Mouse (Mus musculus) neural tube, embryonic 13.5 days (tissue): Measurements from ENCODE around the gene Yeats2. TPM values are rescaled to one million over a fixed set of nuclear protein-coding genes. Genes with fewer than 3 reads are reported as not detected.
"Not testable (repeated sequence)": the region's sequence is repeated elsewhere in the genome, so short reads cannot be mapped to it uniquely, and the experiment has no call there.

Source experiments
- ATAC-seq: fragments of 200-750 bp; cut with Nextera tagmentation; 2 replicates; pipeline ENCODE4 v1.8.0; 2017; ENCODE audit warnings: low read depth, mild to moderate bottlenecking, moderate TSS enrichment, moderate library complexity
- H3K27ac ChIP-seq: fragments of 300-500 bp; sonication (generic); replicated peaks from 2 replicates; pipeline ENCODE4 v1.5.1; 2015; ENCODE audit warnings: moderate library complexity, mild to moderate bottlenecking, inconsistent platforms
- H3K27me3 ChIP-seq: fragments of 300-500 bp; sonication (generic); 2 replicates; pipeline ENCODE4 v1.6.1; 2015; ENCODE audit warnings: mild to moderate bottlenecking, inconsistent platforms
- H3K36me3 ChIP-seq: fragments of 300-500 bp; sonication (generic); 2 replicates; pipeline ENCODE4 v1.6.1; 2015; ENCODE audit warnings: mild to moderate bottlenecking, inconsistent platforms
- H3K4me1 ChIP-seq: fragments of 300-500 bp; sonication (generic); replicated peaks from 2 replicates; pipeline ENCODE4 v1.6.1; 2015; ENCODE audit warnings: inconsistent platforms
- H3K4me2 ChIP-seq: fragments of 300-500 bp; sonication (generic); 2 replicates; pipeline ENCODE4 v1.6.1; 2015; ENCODE audit warnings: inconsistent platforms, mild to moderate bottlenecking, moderate library complexity
- H3K4me3 ChIP-seq: fragments of 300-500 bp; sonication (generic); 2 replicates; pipeline ENCODE4 v1.5.1; 2015; ENCODE audit warnings: mild to moderate bottlenecking, inconsistent platforms
- H3K9ac ChIP-seq: fragments of 300-500 bp; sonication (generic); 2 replicates; pipeline ENCODE4 v1.6.1; 2015; ENCODE audit warnings: moderate library complexity, mild to moderate bottlenecking, inconsistent platforms
- H3K9me3 ChIP-seq: fragments of 300-500 bp; sonication (generic); 2 replicates; pipeline ENCODE4 v1.6.1; 2016; ENCODE audit warnings: inconsistent platforms
- WGBS: fragments of 180-500 bp; shearing (Covaris S2); methylation state at CpG from one replicate; pipeline ENCODE4 v1.1.7; 2015; 5-methylcytosine and 5-hydroxymethylcytosine counted together
- polyA plus RNA-seq: library from polyadenylated mRNA; unstranded; fragments of >200 nt; fragmentation: Nextera tagmentation; extraction: Ambion mirVana; gene quantifications from 2 replicates; pipeline ENCODE4 v1.2.1, GENCODE M21; 2015

The Yeats2 gene
- 24.5 and 25.7 TPM in 2 replicates for polyA plus RNA-seq

DNA sequence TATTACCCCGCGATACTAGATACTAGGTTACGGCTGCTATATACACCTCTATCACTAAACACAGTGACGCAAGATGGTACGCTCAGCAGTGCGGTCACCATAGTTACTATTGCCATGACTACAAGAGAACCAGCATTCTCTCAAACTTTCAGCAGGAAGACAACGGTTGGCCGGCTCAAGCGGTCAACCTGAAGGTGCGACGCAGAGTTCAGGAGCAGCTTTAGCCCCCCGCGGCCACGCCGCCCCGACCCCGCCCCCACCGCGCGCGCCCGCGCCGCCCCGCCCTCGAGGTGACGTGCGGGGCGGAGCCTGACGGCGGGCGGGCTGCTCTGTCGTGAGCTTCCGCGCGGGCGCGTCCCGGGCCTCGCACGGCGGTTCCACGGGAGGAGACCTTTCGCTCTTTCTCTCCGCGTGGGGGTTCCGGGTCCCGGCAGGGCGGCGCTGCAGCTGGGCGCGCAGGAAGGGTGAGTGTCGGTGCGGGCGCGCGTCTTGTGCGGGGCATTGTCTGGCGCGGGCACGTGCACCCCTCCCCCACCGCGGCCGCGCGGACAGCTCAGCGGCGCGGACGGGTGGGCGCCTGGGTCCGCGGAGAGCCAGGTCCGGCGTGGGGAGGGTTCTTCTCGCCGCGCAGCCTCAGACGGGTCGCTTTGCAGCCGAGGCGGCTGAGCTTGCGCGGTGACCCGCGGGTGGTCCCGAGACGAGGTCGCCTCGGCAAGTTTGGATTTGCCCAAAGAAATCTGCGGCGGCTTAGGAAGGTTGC, at the start of gene Yeats2:
Gene Yeats2, plus strand, starts transcription at position 292 of the 760 bp plus-strand sequence.
- Histone ChIP-seq H3K4me2 (peak within 1 kb of the TSS; percentile 67), H3K9ac (peak within 1 kb of the TSS; percentile 86), H3K4me1 (peaks cover 22% of the 10 kb centered on the region), H3K4me3 (peak within 1 kb of the TSS; percentile 73), H3K27me3 (no peaks in the 10 kb centered on the region), H3K27ac (peak within 1 kb of the TSS; percentile 97), H3K36me3 (0 out of 2 replicates have a peak, but pooled peaks cover 7% of the 10 kb centered on the region), H3K9me3 (no peaks in the 10 kb centered on the region)
- ATAC-seq, result peak; percentile 97
- WGBS, result under 1% methylated on average over 87 of the region's 92 CpGs

DNA sequence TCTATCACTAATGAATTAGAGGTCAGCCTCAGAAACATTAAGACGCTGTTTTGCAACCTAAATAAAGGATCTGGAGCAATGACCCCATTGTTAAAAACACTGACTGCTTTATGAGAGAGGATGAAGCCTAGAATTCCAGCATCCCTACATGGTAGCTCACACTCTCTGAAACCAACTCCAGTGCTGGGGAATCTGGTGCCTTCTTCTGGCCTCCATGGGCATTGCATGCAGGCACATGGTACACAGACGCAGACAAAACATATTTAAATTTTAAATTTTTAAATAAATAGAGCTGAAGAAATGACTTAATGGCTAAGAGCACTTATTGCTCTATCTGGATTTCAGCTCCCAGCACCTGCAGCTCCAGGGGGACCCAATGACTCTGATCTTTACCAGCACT, 44.9 kb upstream of the Yeats2 start:
- ATAC-seq, result no peak
- H3K27ac ChIP-seq, result no peak overlapping the region
- H3K4me1 ChIP-seq, result peaks cover 17% of the 10 kb centered on the region
- no peak overlapping the region for H3K9ac ChIP-seq
- H3K4me3 ChIP-seq, result no peak overlapping the region
- H3K4me2 ChIP-seq, result no peak overlapping the region
- no peaks in the 10 kb centered on the region for H3K9me3 ChIP-seq
- H3K36me3 ChIP-seq, result peaks cover 7% of the 10 kb centered on the region
- 77% methylated on average over 2 of the region's 2 CpGs for WGBS
- H3K27me3 ChIP-seq, result no peaks in the 10 kb centered on the region

DNA sequence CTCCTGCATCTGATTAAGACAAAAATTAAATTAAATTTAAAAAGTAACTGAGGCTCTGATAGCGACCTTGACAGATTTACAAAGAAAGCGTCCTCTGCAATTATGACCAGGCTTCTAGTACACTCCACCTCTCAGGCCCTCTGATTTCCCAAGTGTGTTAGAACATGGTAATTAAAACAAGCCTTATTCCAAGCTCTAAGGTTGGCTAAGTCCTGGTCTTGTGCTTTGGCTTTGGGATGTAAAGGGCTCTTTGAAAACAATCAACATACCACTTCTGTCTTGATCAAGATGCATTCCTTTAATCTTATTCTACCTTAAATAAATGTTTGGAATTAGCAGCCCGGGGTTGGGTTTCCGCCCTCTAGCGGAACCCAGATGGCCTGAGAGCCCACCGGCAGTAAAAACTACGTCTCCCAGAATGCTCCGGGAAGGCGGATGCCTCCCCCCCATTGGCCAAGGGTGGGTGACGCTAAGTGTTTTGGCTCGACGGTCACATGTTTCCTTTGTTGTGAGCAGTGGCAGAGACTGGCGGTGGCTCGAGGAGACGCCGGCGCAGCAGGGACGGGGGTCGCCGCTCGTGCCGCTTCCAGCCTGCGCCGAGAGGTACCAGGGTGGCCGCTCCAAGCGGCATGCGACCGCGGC, 43.7 kb upstream of the Yeats2 start, which contains the start of gene Klhl24:
Gene Klhl24, plus strand, starts transcription at position 474 of the 642 bp plus-strand sequence.
- Histone ChIP-seq H3K27me3 (no peaks in the 10 kb centered on the region), H3K27ac (peak within 1 kb of the TSS; percentile 99), H3K4me3 (peak within 1 kb of the TSS; percentile 88), H3K9me3 (no peaks in the 10 kb centered on the region), H3K36me3 (peaks cover 7% of the 10 kb centered on the region), H3K4me1 (peaks cover 17% of the 10 kb centered on the region), H3K4me2 (peak within 1 kb of the TSS; percentile 62), H3K9ac (peak within 1 kb of the TSS; percentile 99)
- WGBS, result under 1% methylated on average over 29 of the region's 29 CpGs
- ATAC-seq, result peak; percentile 98

DNA sequence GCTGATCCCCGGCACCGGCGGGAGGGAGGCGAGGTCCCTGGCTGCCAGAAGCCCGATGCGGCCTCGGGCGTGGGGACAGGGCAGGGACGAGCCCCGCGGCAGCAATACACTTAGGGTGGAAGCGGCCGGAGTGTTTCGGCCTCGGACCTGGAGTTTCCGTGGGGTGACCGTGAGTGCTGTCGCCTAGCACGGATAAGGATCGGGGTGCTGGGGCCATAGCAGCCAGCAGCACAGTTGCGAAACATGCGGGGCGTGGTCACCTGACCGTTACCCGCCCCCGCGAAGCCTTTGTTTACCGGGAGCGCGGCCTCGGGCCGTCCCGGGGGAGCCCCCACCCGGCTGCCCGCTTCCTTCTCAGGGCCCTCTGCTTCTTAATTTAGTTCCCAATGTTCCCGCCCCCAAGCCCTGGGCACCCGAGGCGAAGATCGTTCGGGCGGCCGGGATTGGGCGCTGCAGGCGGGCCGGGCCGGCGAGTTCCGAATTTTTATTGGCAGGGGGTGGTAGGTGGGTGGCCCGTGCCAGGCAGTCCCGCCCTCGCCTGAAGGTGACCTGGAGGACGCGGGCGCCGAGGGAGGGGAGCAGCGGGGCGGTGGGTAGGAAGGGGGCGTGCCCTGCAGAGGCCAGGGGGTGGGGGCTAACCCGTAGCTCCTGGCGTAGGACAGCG, 43.0 kb upstream of the Yeats2 start:
- H3K27me3 ChIP-seq, result no peaks in the 10 kb centered on the region
- ATAC-seq, result peak; percentile 85
- peaks cover 13% of the 10 kb centered on the region for H3K36me3 ChIP-seq
- WGBS, result under 1% methylated on average over 61 of the region's 61 CpGs
- H3K4me2 ChIP-seq, result peak overlapping the region; percentile 62
- peak overlapping the region; percentile 99 for H3K27ac ChIP-seq
- H3K4me1 ChIP-seq, result peaks cover 17% of the 10 kb centered on the region
- peak overlapping the region; percentile 99 for H3K9ac ChIP-seq
- H3K4me3 ChIP-seq, result peak overlapping the region; percentile 88
- H3K9me3 ChIP-seq, result no peaks in the 10 kb centered on the region; the same call in 1 of the 2 replicates

DNA sequence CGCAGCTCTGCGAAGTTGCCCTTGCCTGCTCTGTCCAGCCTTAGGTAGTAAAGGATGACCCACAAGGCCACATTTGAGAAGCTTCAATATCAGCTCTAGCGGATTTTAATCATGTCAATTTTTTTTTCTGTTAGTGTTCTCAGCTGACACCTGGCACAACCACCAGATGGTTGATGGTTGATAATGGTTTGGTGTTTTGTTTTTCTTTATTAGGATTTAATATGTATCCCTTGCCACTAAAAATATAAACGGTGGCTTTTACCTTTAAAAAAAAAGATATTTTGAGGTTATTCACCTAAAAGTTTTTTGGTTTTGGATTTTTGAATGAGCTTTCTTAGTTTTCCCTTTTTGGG, 42.5 kb upstream of the Yeats2 start:
- Histone ChIP-seq H3K9me3 (peaks cover 3% of the 10 kb centered on the region), H3K27me3 (no peaks in the 10 kb centered on the region), H3K9ac (peak overlapping the region; percentile 99), H3K36me3 (peaks cover 17% of the 10 kb centered on the region), H3K4me1 (peaks cover 17% of the 10 kb centered on the region), H3K27ac (peak overlapping the region; percentile 99), H3K4me2 (peak overlapping the region; percentile 62), H3K4me3 (peak overlapping the region; percentile 88)
- ATAC-seq, result no peak
- WGBS, result 6% methylated on average over 4 of the region's 4 CpGs

DNA sequence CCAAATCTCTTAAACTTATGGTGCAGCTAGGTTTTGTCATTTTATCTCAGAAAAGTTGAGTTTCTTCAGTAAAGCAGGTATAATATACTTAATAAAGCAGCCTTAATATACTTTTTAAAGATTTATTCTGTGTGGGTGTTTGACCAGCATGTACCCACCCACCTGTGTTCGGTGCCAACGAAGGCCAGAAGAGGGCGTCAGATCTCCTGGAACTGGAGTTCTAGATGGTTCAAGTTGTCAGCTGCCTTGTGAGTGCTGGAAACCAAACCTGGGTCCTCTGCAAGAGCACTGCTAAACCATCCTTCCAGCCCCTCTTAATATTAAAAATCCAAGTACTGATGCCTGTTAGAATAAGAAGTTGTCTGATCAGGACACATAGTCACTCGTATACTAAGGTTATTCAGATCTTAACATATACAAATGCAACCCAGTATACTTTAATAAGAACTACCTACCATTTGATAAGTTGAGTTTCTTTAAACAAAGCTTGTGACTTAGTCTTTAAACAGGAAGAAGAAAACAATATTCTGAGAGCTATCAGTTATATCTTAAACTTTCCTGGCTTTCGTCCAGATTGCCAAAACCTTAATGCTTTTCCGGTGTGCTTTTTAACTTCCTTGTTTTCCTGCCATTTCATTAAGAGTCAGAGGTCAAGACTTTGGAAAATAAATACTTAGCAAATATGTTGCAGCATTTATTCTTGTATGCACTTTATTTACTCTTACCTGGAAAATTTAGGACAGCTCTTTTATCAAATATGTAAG, 41.8 kb upstream of the Yeats2 start:
- WGBS, result 95% methylated on average over 6 of the region's 6 CpGs
- Histone ChIP-seq H3K27me3 (no peaks in the 10 kb centered on the region), H3K4me2 (peak overlapping the region; percentile 62), H3K9ac (no peak overlapping the region), H3K36me3 (peaks cover 24% of the 10 kb centered on the region), H3K4me3 (peak overlapping the region; percentile 88), H3K9me3 (peaks cover 10% of the 10 kb centered on the region), H3K27ac (no peak overlapping the region), H3K4me1 (peaks cover 17% of the 10 kb centered on the region)
- no peak for ATAC-seq

DNA sequence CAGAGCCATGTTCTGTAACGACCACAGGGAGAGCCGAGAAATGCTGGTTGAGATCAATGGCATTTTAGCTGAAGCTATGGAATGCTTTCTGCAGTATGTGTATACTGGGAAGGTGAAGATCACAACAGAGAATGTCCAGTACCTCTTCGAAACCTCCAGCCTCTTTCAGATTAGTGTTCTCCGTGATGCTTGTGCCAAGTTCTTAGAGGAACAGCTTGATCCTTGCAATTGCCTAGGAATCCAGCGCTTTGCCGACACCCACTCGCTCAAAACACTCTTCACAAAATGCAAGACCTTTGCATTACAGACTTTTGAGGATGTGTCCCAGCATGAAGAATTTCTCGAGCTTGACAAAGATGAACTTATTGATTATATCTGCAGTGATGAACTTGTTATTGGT, 33.9 kb upstream of the Yeats2 start:
- H3K4me3 ChIP-seq, result no peak overlapping the region
- no peak overlapping the region for H3K4me2 ChIP-seq
- WGBS, result 96% methylated on average over 8 of the region's 8 CpGs
- H3K27ac ChIP-seq, result no peak overlapping the region
- peaks cover 24% of the 10 kb centered on the region for H3K4me1 ChIP-seq
- H3K9me3 ChIP-seq, result peaks cover 13% of the 10 kb centered on the region
- no peak overlapping the region for H3K9ac ChIP-seq
- peaks cover 86% of the 10 kb centered on the region for H3K36me3 ChIP-seq
- no peak for ATAC-seq
- H3K27me3 ChIP-seq, result no peaks in the 10 kb centered on the region

DNA sequence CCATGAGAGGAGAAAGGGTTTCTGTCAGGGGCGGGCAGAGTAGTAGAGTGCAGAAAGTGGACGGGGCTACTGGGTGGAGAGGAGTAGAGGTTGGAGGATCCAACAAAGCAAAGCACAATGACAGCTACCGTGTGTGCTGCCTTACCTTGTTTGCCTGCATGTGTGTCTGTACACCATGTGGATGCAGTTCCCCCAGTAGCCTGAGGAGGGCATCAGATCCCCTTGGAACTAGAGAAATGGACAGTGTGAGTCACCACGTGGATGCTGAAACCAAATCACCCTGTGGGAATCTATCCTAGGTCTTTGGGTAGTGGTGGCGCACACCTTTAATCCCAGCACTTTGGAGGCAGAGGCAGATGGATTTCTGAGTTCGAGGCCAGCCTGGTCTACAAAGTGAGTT, 31.9 kb upstream of the Yeats2 start:
- H3K9me3 ChIP-seq, result peaks cover 3% of the 10 kb centered on the region
- no peak overlapping the region for H3K9ac ChIP-seq
- H3K36me3 ChIP-seq, result peaks cover 84% of the 10 kb centered on the region
- H3K27ac ChIP-seq, result no peak overlapping the region
- H3K27me3 ChIP-seq, result no peaks in the 10 kb centered on the region
- H3K4me3 ChIP-seq, result no peak overlapping the region
- no peak for ATAC-seq
- WGBS, result 96% methylated on average over 6 of the region's 6 CpGs
- no peak overlapping the region for H3K4me2 ChIP-seq
- peaks cover 26% of the 10 kb centered on the region for H3K4me1 ChIP-seq

DNA sequence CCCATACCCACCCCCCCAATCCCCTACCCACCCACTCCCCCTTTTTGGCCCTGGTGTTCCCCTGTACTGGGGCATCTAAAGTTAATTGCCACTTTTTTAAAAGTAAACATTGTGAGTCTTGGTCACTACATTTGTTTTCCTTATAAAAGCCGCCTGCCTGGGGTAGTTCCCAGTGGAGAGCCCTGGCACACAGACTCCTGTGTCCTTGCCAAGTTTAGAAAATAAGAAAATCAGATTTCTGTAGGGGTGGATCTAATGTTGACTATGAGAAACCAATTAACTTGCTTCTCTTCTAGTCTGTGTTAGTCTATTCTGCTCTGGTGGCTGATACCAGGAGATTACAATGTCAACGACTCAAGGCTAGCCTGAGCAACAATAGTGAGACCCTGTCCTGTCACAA, 28.2 kb upstream of the Yeats2 start:
- Histone ChIP-seq H3K36me3 (peaks cover 82% of the 10 kb centered on the region), H3K4me3 (no peak overlapping the region), H3K9me3 (no peaks in the 10 kb centered on the region), H3K27ac (no peak overlapping the region), H3K27me3 (no peaks in the 10 kb centered on the region), H3K9ac (no peak overlapping the region), H3K4me2 (no peak overlapping the region), H3K4me1 (peaks cover 26% of the 10 kb centered on the region)
- 84% methylated on average over 2 of the region's 2 CpGs for WGBS
- ATAC-seq, result no peak

DNA sequence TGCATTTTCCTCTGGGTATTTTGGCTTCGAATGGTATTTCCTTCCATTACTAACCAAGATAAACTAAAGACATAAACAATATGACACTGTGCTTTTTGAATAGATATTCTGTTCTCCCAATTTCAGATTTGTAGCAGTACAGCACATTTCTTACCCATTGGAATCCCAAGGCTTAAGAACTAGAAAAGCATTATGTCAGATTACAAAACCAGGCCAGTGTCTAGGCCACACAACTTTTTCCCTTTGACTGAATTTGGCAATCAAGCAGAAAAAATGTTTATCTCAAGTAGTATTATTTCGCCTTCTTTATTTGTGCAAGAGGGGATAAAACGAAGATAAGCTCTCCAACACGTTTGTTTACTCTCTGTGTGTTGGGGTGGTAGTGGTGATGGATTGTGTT, 24.8 kb upstream of the Yeats2 start:
- peaks cover 77% of the 10 kb centered on the region for H3K36me3 ChIP-seq
- no peak overlapping the region for H3K4me3 ChIP-seq
- ATAC-seq, result no peak

DNA sequence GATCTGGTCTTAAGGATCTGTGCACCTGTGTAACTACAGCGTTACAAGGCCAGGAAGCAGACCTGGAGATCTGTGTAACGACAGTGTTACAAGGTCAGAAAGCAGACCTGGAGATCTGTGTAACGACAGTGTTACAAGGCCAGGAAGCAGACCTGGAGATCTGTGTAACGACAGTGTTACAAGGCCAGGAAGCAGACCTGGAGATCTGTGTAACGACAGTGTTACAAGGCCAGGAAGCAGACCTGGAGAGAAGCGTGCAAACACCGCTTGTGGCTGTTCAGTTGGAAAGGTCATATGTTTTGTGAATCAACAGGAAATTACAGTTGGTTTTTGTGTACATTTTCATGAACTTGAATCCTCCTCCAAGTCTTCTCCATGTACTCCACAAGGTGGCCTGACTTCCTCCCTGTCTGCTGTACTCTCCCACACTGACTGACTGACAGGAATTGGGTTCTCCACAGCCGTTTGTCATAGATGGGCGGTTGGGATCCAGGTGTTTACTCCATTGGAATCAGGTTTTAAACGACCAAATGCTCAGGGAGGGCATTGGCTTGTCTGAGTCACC, 14.5 kb upstream of the Yeats2 start:
- not testable (repeated sequence) for H3K27ac ChIP-seq

More for the DNA sequence above, 24.8 kb upstream of the Yeats2 start:
- H3K9me3 ChIP-seq, result no peaks in the 10 kb centered on the region
- H3K4me1 ChIP-seq, result peaks cover 12% of the 10 kb centered on the region
- H3K27ac ChIP-seq, result no peak overlapping the region
- 93% methylated on average over 4 of the region's 4 CpGs for WGBS
- H3K4me2 ChIP-seq, result no peak overlapping the region
- no peak overlapping the region for H3K9ac ChIP-seq
- no peaks in the 10 kb centered on the region for H3K27me3 ChIP-seq

More for the DNA sequence above, 14.5 kb upstream of the Yeats2 start:
- H3K9ac ChIP-seq, H3K4me2 ChIP-seq, H3K9me3 ChIP-seq, H3K4me3 ChIP-seq, H3K27me3 ChIP-seq, H3K4me1 ChIP-seq, ATAC-seq: not testable (repeated sequence)
- peaks cover 49% of the 10 kb centered on the region for H3K36me3 ChIP-seq
- 89% methylated on average over 10 of the region's 10 CpGs for WGBS
